Mouse (Mus musculus): ENCODE results near the gene Wfdc21.

DNA sequence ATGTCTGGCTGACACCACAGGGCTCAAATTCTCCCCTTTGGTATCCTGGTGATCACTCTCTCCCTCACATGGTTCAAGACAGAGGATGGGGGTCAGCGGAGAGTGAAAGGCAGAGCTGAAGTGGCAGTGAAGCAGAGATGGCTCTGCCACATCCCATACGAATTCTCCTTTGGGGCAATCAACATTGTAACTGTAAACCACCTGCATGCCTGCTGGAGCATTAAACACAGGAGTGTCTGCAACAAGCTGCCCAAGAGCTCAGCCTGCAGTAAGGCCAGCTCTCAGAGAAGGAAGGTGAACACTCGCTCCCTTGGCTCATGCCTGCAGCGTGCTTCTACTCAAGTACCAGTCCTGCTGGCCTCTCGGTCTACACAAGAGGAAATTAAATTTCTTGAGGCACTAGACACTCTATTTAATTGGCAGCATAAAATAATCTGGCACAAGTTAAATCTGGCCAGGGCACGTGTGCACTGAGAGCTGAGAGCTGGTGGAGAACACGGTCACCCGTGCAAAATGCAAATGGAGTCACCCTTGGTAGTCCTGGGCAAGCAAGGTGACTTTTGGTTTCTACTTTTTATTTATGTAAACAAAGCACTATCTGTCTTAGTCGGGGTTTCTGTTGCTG, 3.9 kb upstream of the Wfdc21 start:
- no peak for TF ChIP-seq POLR2A (IDR thresholded peaks at IDR 0.05; ENCODE audit: extremely low read depth, insufficient read depth, low read length)
- no peak for TF ChIP-seq CTCF (IDR thresholded peaks at IDR 0.05; ENCODE audit: extremely low read depth, insufficient read depth, low read length)
